Mouse (Mus musculus) CH12.LX (cell line): Measurements from ENCODE around the gene Krt24. TPM values are rescaled to one million over a fixed set of nuclear protein-coding genes. Genes with fewer than 3 reads are reported as not detected.

Source experiments
- DNase-seq: peaks from one replicate; pipeline ENCODE4 v3.0.0-alpha.2; 2013; ENCODE audit errors: extremely low read depth
- H3K27ac ChIP-seq: 2 replicates; pipeline ENCODE4 v1.5.1; 2012; ENCODE audit warnings: low read depth, mild to moderate bottlenecking, control low read depth, moderate library complexity; ENCODE audit not compliant: insufficient read depth
- H3K27me3 ChIP-seq: replicated peaks from 2 replicates; pipeline ENCODE3; 2012; ENCODE audit warnings: inconsistent platforms
- H3K36me3 ChIP-seq, 2 experiments: replicated peaks in 1 of 2; 2 replicates each; pipeline versions ENCODE3 to v1.6.1; 2012; ENCODE audit warnings: inconsistent platforms in 1 of 2, low read length in 1 of 2, mild to moderate bottlenecking in 1 of 2, mixed read lengths in 1 of 2, moderate library complexity in 1 of 2; ENCODE audit not compliant: control insufficient read depth in 1 of 2, insufficient read depth in 1 of 2
- H3K4me1 ChIP-seq, 2 experiments: 2 replicates each; pipeline ENCODE4 v1.6.1; 2012; ENCODE audit warnings: inconsistent platforms in 1 of 2, moderate library complexity in 1 of 2; ENCODE audit not compliant: insufficient read depth in 2 of 2, control insufficient read depth in 1 of 2
- H3K4me2 ChIP-seq: 2 replicates; pipeline ENCODE4 v1.6.1; 2012; ENCODE audit warnings: low read depth, mild to moderate bottlenecking, control low read depth; ENCODE audit not compliant: poor library complexity, insufficient read depth, severe bottlenecking
- H3K4me3 ChIP-seq, 3 experiments: fragments of 150-350 bp in 1 of 3; sonication (generic) in 1 of 3; replicated peaks in 1 of 3; 2 replicates each; pipeline versions ENCODE3 to v1.5.1; 2011 to 2012; ENCODE audit warnings: low read depth in 2 of 3, low read length in 2 of 3, mild to moderate bottlenecking in 2 of 3, moderate library complexity in 2 of 3, control low read depth in 1 of 3, improper control_type of control experiment in 1 of 3, inconsistent platforms in 1 of 3, mixed read lengths in 1 of 3; ENCODE audit not compliant: poor library complexity in 1 of 3
- H3K79me2 ChIP-seq: replicated peaks from 2 replicates; pipeline ENCODE4 v1.6.1; 2012; ENCODE audit warnings: mild to moderate bottlenecking, moderate library complexity; ENCODE audit not compliant: control insufficient read depth, poor library complexity, insufficient read depth, severe bottlenecking; ENCODE audit errors: extremely low read depth
- H3K9ac ChIP-seq: 2 replicates; pipeline ENCODE4 v1.6.1; 2012; ENCODE audit warnings: low read depth, mild to moderate bottlenecking, control low read depth, moderate library complexity; ENCODE audit not compliant: insufficient read depth
- H3K9me3 ChIP-seq: replicated peaks from 2 replicates; pipeline ENCODE3; 2012; ENCODE audit warnings: low read length, inconsistent platforms, mixed read lengths
- CHD1 ChIP-seq: IDR thresholded peaks from 2 replicates; pipeline ENCODE4 v1.6.1; 2012; ENCODE audit warnings: low read depth, low read length, improper control_type of control experiment, inconsistent platforms
- E2F4 ChIP-seq: IDR thresholded peaks from 2 replicates; pipeline ENCODE4 v1.6.1; 2011; ENCODE audit warnings: low read depth, low read length, improper control_type of control experiment; ENCODE audit not compliant: insufficient replicate concordance
- ELF1 ChIP-seq: IDR thresholded peaks from 2 replicates; pipeline ENCODE4 v1.6.1; 2014; ENCODE audit warnings: low read depth, mild to moderate bottlenecking, inconsistent platforms, low read length, improper control_type of control experiment
- EP300 ChIP-seq: IDR thresholded peaks from 2 replicates; pipeline ENCODE4 v1.6.1; 2011; ENCODE audit warnings: low read length, improper control_type of control experiment
- GABPA ChIP-seq: IDR thresholded peaks from 2 replicates; pipeline ENCODE4 v1.6.1; 2012; ENCODE audit warnings: low read depth, low read length, improper control_type of control experiment, inconsistent platforms; ENCODE audit not compliant: insufficient replicate concordance
- JUN ChIP-seq: IDR thresholded peaks from 2 replicates; pipeline ENCODE4 v1.6.1; 2011; ENCODE audit warnings: low read depth, mild to moderate bottlenecking, low read length, improper control_type of control experiment, moderate library complexity; ENCODE audit not compliant: insufficient read depth
- JUND ChIP-seq: conservative IDR thresholded peaks from 2 replicates; pipeline ENCODE4 v1.6.1; 2011; ENCODE audit warnings: low read depth, low read length, improper control_type of control experiment
- KAT2A ChIP-seq: IDR thresholded peaks from 2 replicates; pipeline ENCODE4 v1.6.1; 2012; ENCODE audit warnings: low read length, improper control_type of control experiment, inconsistent platforms; ENCODE audit not compliant: insufficient replicate concordance
- MEF2A ChIP-seq: IDR thresholded peaks from 2 replicates; pipeline ENCODE4 v1.6.1; 2014; ENCODE audit warnings: low read depth, mild to moderate bottlenecking, inconsistent platforms, low read length, improper control_type of control experiment, borderline replicate concordance
- NELFE ChIP-seq: IDR thresholded peaks from 2 replicates; pipeline ENCODE4 v1.6.1; 2011; ENCODE audit warnings: low read depth, low read length, improper control_type of control experiment
- PAX5 ChIP-seq: IDR thresholded peaks from 2 replicates; pipeline ENCODE4 v1.6.1; 2012; ENCODE audit warnings: low read length, inconsistent platforms, mixed read lengths
- POLR2A ChIP-seq: IDR thresholded peaks from 2 replicates; pipeline ENCODE4 v1.6.1; 2011; ENCODE audit warnings: low read depth, mild to moderate bottlenecking, improper control_type of control experiment, low read length
- POLR2AphosphoS2 ChIP-seq: IDR thresholded peaks from 2 replicates; pipeline ENCODE4 v1.6.1; 2011; ENCODE audit warnings: low read depth, low read length, improper control_type of control experiment
- RAD21 ChIP-seq: IDR thresholded peaks from 2 replicates; pipeline ENCODE4 v1.6.1; 2011; ENCODE audit warnings: low read depth, mild to moderate bottlenecking, low read length, improper control_type of control experiment, moderate library complexity
- RCOR1 ChIP-seq: conservative IDR thresholded peaks from 2 replicates; pipeline ENCODE4 v1.6.1; 2012; ENCODE audit warnings: low read depth, mild to moderate bottlenecking, inconsistent platforms, low read length, improper control_type of control experiment
- SIN3A ChIP-seq: IDR thresholded peaks from 2 replicates; pipeline ENCODE4 v1.6.1; 2012; ENCODE audit warnings: low read length, improper control_type of control experiment, inconsistent platforms
- TBP ChIP-seq: conservative IDR thresholded peaks from 2 replicates; pipeline ENCODE4 v1.6.1; 2011; ENCODE audit warnings: low read depth, low read length, improper control_type of control experiment
- USF1 ChIP-seq: IDR thresholded peaks from 2 replicates; pipeline ENCODE4 v1.6.1; 2014; ENCODE audit warnings: low read depth, mild to moderate bottlenecking, inconsistent platforms, low read length, improper control_type of control experiment
- USF2 ChIP-seq: conservative IDR thresholded peaks from 2 replicates; pipeline ENCODE4 v1.6.1; 2011; ENCODE audit warnings: low read depth, low read length, improper control_type of control experiment
- ZKSCAN1 ChIP-seq: IDR thresholded peaks from 2 replicates; pipeline ENCODE4 v1.6.1; 2012; ENCODE audit warnings: low read depth, inconsistent platforms, low read length, improper control_type of control experiment, borderline replicate concordance
- ZNF384 ChIP-seq: IDR thresholded peaks from 2 replicates; pipeline ENCODE4 v1.6.1; 2012; ENCODE audit warnings: low read depth, low read length, improper control_type of control experiment, inconsistent platforms
- dilution Hi-C: fragments of 300-500 bp; cut with MboI; formaldehyde crosslinking; loops from 2 replicates; pipeline ENCODE4 v1.14.3; 2020; ENCODE audit warnings: low sequenced_read_pairs; ENCODE audit not compliant: extremely low pct_unique_long_range_greater_than_20kb, extremely low pct_ligation_motif_present
- in situ Hi-C: fragments of 300-500 bp; cut with MboI; formaldehyde crosslinking; loops from 3 replicates; pipeline ENCODE4 v1.14.3; 2019; ENCODE audit warnings: low sequenced_read_pairs, low pct_ligation_motif_present, low pct_unique_long_range_greater_than_20kb, mixed read lengths
- polyA plus RNA-seq: library from polyadenylated mRNA; unstranded; fragments of >175 nt; gene quantifications from 2 replicates; pipeline ENCODE4 v1.2.1, GENCODE M21; 2012; ENCODE audit warnings: low read depth; ENCODE audit not compliant: insufficient read length
- total RNA-seq, 2 experiments: library from RNA; depleted of rRNA; stranded (reverse); fragments of 300-350 nt in 1 of 2; fragments of >200 nt in 1 of 2; gene quantifications; 2 replicates each; pipeline ENCODE4 v1.2.3; 2012 to 2014

Gene Krt24
- total and polyA plus RNA-seq, 3 experiments = not detected

GRCm38 (mm10) chr11:99283334-99283733 lies 1.7 kb downstream of the Krt24 start:
- Histone ChIP-seq H3K4me2 (no peak overlapping the region), H3K27ac (no peak overlapping the region), H3K27me3 (no peaks in the 10 kb centered on the region), H3K4me1 (peaks cover 8 to 10% of the 10 kb centered on the region in 2 experiments)
- TF ChIP-seq E2F4 (no peak), ELF1 (peak; percentile 22; the same call in 1 of the 2 replicates)
- TF ChIP-seq, all 38 proteins: peak for 1
- H3K9me3 ChIP-seq = no peaks in the 10 kb centered on the region
- in situ Hi-C loops = no loop called here
- H3K79me2 ChIP-seq = no peaks in the 10 kb centered on the region
- peak; percentile 18 for DNase-seq
- dilution Hi-C loops = no loop called here
- no peak overlapping the region for H3K4me3 ChIP-seq
- H3K36me3 ChIP-seq = no peaks in the 10 kb centered on the region
- no peak overlapping the region for H3K9ac ChIP-seq

DNA sequence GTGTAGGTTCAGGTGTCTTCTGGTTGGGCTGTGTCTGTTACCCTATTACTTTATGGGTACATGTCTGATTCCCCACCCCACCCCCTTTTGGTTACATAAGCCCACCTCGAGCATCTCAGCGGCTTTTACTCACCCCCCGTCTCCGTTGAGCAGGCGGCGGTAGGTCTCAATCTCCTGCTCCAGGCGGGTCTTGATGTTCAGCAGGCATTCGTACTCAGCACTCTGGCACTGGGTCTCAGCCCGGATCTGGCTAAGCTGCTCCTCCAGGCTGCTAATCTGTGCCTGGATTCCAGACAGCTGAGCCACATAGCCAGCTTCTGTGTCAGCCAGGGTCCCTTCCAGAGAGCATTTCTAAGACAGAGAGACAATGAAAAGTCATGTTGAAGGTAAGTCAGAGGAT lies 3.9 kb downstream of the Krt24 start:
- DNase-seq = no peak
- no peak overlapping the region for H3K27ac ChIP-seq
- no peaks in the 10 kb centered on the region for H3K36me3 ChIP-seq
- H3K79me2 ChIP-seq = no peaks in the 10 kb centered on the region
- no peak overlapping the region for H3K4me2 ChIP-seq
- no peak overlapping the region for H3K4me3 ChIP-seq
- peaks cover 2% of the 10 kb centered on the region for H3K27me3 ChIP-seq
- in situ Hi-C loops = no loop called here
- TF ChIP-seq POLR2A = no peak
- no peak for TF ChIP-seq ZNF384
- TF ChIP-seq PAX5 = no peak
- TF ChIP-seq MEF2A = no peak
- no peak for TF ChIP-seq ELF1
- TF ChIP-seq ZKSCAN1 = no peak
- TF ChIP-seq SIN3A = no peak
- no peak for TF ChIP-seq CHD1
- no peak for TF ChIP-seq USF1
- TF ChIP-seq USF2 = no peak
- TF ChIP-seq NELFE = no peak
- TF ChIP-seq JUND = no peak
- TF ChIP-seq EP300 = no peak
- no peak for TF ChIP-seq RCOR1
- TF ChIP-seq JUN = no peak
- no peak for TF ChIP-seq TBP
- no peak for TF ChIP-seq KAT2A
- no peak for TF ChIP-seq RAD21
- no peak for TF ChIP-seq GABPA
- TF ChIP-seq POLR2AphosphoS2 = no peak
- TF ChIP-seq, all 38 proteins: peak for 0
- Histone ChIP-seq H3K4me1 (peaks cover 4 to 10% of the 10 kb centered on the region in 2 experiments; a peak in 2 of 4 replicates), H3K9ac (no peak overlapping the region), H3K9me3 (no peaks in the 10 kb centered on the region)
- dilution Hi-C loops = no loop called here
